Mouse (Mus musculus): Measurements from ENCODE around the gene Shc2. TPM values are rescaled to one million over a fixed set of nuclear protein-coding genes. Genes with fewer than 3 reads are reported as not detected.

Gene Shc2
- total RNA-seq, 1 experiment: 4.3 TPM

DNA sequence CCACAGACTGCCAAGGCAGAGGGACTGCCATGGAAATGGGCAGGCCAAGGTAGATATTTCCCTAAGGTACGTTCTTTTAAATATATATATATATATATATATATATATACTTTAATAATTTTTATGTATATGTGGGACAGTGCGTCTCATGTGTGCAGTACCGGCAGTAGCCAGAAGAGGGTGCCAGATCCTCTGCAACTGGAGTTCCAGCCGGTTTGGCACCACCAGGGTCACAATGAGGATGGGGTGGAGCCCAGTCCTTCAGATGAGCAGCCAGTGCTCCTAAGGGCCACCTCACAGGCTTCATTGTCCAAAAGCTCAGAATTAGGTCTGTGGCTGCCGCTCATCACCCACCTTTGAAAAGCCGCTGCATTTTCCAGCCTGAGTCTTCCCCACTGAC is 56.9 kb downstream of the Shc2 start:
- H3K27ac ChIP-seq (ENCODE audit: insufficient read depth, low read depth, low read length, poor library complexity, severe bottlenecking): no peak overlapping the region
- no peak overlapping the region for H3K4me3 ChIP-seq (ENCODE audit: insufficient read depth in 1 of 2, low read depth in 1 of 2, low read length in 2 of 2, poor library complexity in 1 of 2, severe bottlenecking in 1 of 2)
- in situ Hi-C loops (cut with MboI; ENCODE audit: low sequenced_read_pairs in 2 of 2, unreplicated experiment in 2 of 2): no loop called here
- H3K9ac ChIP-seq (ENCODE audit: insufficient read depth, low read depth, low read length, poor library complexity, severe bottlenecking): no peak overlapping the region; the same call in 1 of the 2 replicates
- TF ChIP-seq ZC3H11A (IDR thresholded peaks at IDR 0.05; ENCODE audit: borderline replicate concordance, low read depth, low read length) (0 out of 2 replicates have a peak, but pooled peaks have one; percentile 20), HCFC1 (IDR thresholded peaks at IDR 0.05; ENCODE audit: borderline replicate concordance, insufficient read depth, low read length) (no peak)
- H3K4me1 ChIP-seq (ENCODE audit: control insufficient read depth in 2 of 2, insufficient read depth in 2 of 2, low read length in 2 of 2, poor library complexity in 1 of 2): peaks cover 0 to 1% of the 10 kb centered on the region in 2 experiments; a peak in 2 of 4 replicates
- H3K36me3 ChIP-seq (ENCODE audit: control insufficient read depth, insufficient read depth, low read length, poor library complexity, severe bottlenecking): no peaks in the 10 kb centered on the region
- H3K9me3 ChIP-seq (ENCODE audit: control insufficient read depth, insufficient read depth, low read depth, low read length): no peaks in the 10 kb centered on the region
- DNase-seq (ENCODE audit: low read depth, low spot score): peak; percentile 56

DNA sequence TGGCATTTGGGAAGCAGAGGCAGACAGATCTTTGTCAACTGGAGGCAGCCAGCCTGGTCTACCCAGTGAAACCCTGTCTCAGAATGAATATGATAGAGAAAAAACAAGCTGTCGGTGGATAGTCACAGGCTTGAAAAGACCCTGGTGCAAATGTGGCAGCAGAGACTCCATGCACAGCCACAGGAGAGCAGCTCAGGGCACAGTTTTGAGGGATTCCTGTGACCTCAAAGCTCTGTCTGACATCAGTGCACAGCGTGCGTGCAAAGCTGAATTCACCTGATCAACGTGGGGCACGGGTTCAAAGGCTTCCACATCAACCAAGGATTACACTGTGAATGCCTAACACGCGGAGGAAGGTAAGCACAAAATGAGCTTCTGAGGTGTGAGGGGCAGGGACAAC is 57.4 kb downstream of the Shc2 start:
- DNase-seq (ENCODE audit: low read depth, low spot score): no peak

DNA sequence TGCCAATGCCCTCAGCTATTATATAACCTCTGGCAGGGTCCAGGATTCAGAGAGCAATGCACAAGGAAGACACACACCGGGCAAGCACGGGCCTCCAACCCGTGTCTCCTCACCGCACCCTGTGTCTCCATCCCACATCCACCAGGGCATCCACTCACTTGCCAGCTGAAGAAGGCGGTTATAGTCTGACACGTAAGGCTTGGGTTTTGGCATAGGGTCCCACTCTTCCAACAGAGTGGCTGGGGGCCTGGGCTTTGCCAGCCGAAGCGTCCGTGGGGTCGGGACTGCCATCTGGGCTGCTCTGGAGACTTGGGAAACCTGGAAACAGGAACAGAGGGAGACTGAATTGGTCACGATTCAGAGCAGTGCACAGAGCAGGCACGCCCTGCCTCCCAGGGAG is 57.9 kb downstream of the Shc2 start:
- in situ Hi-C loops (cut with MboI; ENCODE audit: low sequenced_read_pairs in 2 of 2, unreplicated experiment in 2 of 2): no loop called here
- H3K36me3 ChIP-seq (ENCODE audit: control insufficient read depth, insufficient read depth, low read length, poor library complexity, severe bottlenecking): no peaks in the 10 kb centered on the region
- peak overlapping the region in 1 of 2 experiments; percentile 59; a peak in 3 of 4 replicates for H3K4me3 ChIP-seq (ENCODE audit: insufficient read depth in 1 of 2, low read depth in 1 of 2, low read length in 2 of 2, poor library complexity in 1 of 2, severe bottlenecking in 1 of 2)
- H3K9me3 ChIP-seq (ENCODE audit: control insufficient read depth, insufficient read depth, low read depth, low read length): no peaks in the 10 kb centered on the region
- no peak overlapping the region for H3K9ac ChIP-seq (ENCODE audit: insufficient read depth, low read depth, low read length, poor library complexity, severe bottlenecking)
- TF ChIP-seq HCFC1 (IDR thresholded peaks at IDR 0.05; ENCODE audit: borderline replicate concordance, insufficient read depth, low read length): no peak
- no peak for TF ChIP-seq CHD2 (IDR thresholded peaks at IDR 0.05; ENCODE audit: low read depth, low read length)
- TF ChIP-seq MAFK (IDR thresholded peaks at IDR 0.05; ENCODE audit: insufficient read depth, low read depth, low read length): no peak
- TF ChIP-seq ZNF384 (IDR thresholded peaks at IDR 0.05; ENCODE audit: low read depth, low read length): no peak
- no peak for TF ChIP-seq ZC3H11A (IDR thresholded peaks at IDR 0.05; ENCODE audit: borderline replicate concordance, low read depth, low read length)
- no peak for DNase-seq (ENCODE audit: low read depth, low spot score)
- H3K27ac ChIP-seq (ENCODE audit: insufficient read depth, low read depth, low read length, poor library complexity, severe bottlenecking): no peak overlapping the region
- H3K4me1 ChIP-seq (ENCODE audit: control insufficient read depth in 2 of 2, insufficient read depth in 2 of 2, low read length in 2 of 2, poor library complexity in 1 of 2): peaks cover 1 to 2% of the 10 kb centered on the region in 2 experiments; a peak in 2 of 4 replicates

More for the DNA sequence above, 57.4 kb downstream of the Shc2 start:
- Histone ChIP-seq H3K9ac (ENCODE audit: insufficient read depth, low read depth, low read length, poor library complexity, severe bottlenecking) (no peak overlapping the region), H3K4me3 (ENCODE audit: insufficient read depth in 1 of 2, low read depth in 1 of 2, low read length in 2 of 2, poor library complexity in 1 of 2, severe bottlenecking in 1 of 2) (no peak overlapping the region), H3K9me3 (ENCODE audit: control insufficient read depth, insufficient read depth, low read depth, low read length) (no peaks in the 10 kb centered on the region), H3K27ac (ENCODE audit: insufficient read depth, low read depth, low read length, poor library complexity, severe bottlenecking) (no peak overlapping the region), H3K36me3 (ENCODE audit: control insufficient read depth, insufficient read depth, low read length, poor library complexity, severe bottlenecking) (no peaks in the 10 kb centered on the region), H3K4me1 (ENCODE audit: control insufficient read depth in 2 of 2, insufficient read depth in 2 of 2, low read length in 2 of 2, poor library complexity in 1 of 2) (peaks cover 0 to 1% of the 10 kb centered on the region in 2 experiments; a peak in 2 of 4 replicates)
- TF ChIP-seq HCFC1 (IDR thresholded peaks at IDR 0.05; ENCODE audit: borderline replicate concordance, insufficient read depth, low read length): no peak
- in situ Hi-C loops (cut with MboI; ENCODE audit: low sequenced_read_pairs in 2 of 2, unreplicated experiment in 2 of 2): no loop called here

DNA sequence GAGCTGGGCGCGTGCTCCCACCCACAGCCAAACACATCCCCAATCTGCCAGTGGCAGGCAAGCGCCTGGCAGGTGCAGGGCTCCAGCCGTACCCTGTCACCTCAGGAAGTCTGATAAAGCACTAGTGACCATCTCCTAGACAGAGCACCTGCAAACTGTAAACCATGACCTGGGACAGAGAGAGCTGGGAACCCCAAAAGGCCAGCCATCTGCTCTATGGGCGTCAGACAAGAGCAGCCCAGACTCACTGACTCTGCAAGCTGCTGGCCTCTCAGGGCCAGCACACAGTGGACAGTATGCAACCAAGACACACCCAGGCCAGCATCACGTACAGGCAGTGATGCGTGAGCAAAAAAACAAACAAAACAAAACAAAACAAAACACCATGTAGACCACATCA is 58.8 kb downstream of the Shc2 start:
- Histone ChIP-seq H3K27ac (ENCODE audit: insufficient read depth, low read depth, low read length, poor library complexity, severe bottlenecking) (no peak overlapping the region), H3K9me3 (ENCODE audit: control insufficient read depth, insufficient read depth, low read depth, low read length) (no peaks in the 10 kb centered on the region), H3K4me1 (ENCODE audit: control insufficient read depth in 2 of 2, insufficient read depth in 2 of 2, low read length in 2 of 2, poor library complexity in 1 of 2) (peaks cover 1 to 7% of the 10 kb centered on the region in 2 experiments; a peak in 2 of 4 replicates), H3K4me3 (ENCODE audit: insufficient read depth in 1 of 2, low read depth in 1 of 2, low read length in 2 of 2, poor library complexity in 1 of 2, severe bottlenecking in 1 of 2) (no peak overlapping the region), H3K9ac (ENCODE audit: insufficient read depth, low read depth, low read length, poor library complexity, severe bottlenecking) (no peak overlapping the region), H3K36me3 (ENCODE audit: control insufficient read depth, insufficient read depth, low read length, poor library complexity, severe bottlenecking) (no peaks in the 10 kb centered on the region)
- DNase-seq (ENCODE audit: low read depth, low spot score): no peak
- in situ Hi-C loops (cut with MboI; ENCODE audit: low sequenced_read_pairs in 2 of 2, unreplicated experiment in 2 of 2): no loop called here
- no peak for TF ChIP-seq MAFK (IDR thresholded peaks at IDR 0.05; ENCODE audit: insufficient read depth, low read depth, low read length)
- TF ChIP-seq CHD2 (IDR thresholded peaks at IDR 0.05; ENCODE audit: low read depth, low read length): no peak
- no peak for TF ChIP-seq ZC3H11A (IDR thresholded peaks at IDR 0.05; ENCODE audit: borderline replicate concordance, low read depth, low read length)
- no peak for TF ChIP-seq HCFC1 (IDR thresholded peaks at IDR 0.05; ENCODE audit: borderline replicate concordance, insufficient read depth, low read length)
- TF ChIP-seq ZNF384 (IDR thresholded peaks at IDR 0.05; ENCODE audit: low read depth, low read length): no peak

DNA sequence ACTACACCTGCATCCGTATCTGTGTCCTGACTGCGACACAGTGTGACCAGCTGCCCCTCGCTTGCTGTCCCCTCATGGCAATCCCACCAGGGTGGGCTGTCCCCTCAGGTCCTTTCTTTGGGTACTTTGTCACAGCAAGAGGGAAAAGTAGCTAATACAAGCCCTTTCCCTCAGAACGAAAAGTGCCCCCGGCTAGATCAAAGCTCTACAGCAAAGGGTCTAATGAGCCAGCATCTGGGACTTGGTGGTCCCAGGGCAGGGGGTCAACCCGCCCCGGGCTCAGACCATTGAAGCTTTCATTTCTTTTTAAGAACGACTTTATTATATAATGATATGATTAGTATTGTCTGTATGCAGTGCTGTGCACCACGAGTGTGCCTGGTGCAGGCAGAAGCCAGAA is 59.4 kb downstream of the Shc2 start:
- H3K4me1 ChIP-seq (ENCODE audit: control insufficient read depth in 2 of 2, insufficient read depth in 2 of 2, low read length in 2 of 2, poor library complexity in 1 of 2): peaks cover 1 to 7% of the 10 kb centered on the region in 2 experiments; a peak in 2 of 4 replicates
- DNase-seq (ENCODE audit: low read depth, low spot score): no peak
- H3K4me3 ChIP-seq (ENCODE audit: insufficient read depth in 1 of 2, low read depth in 1 of 2, low read length in 2 of 2, poor library complexity in 1 of 2, severe bottlenecking in 1 of 2): no peak overlapping the region
- no peaks in the 10 kb centered on the region for H3K36me3 ChIP-seq (ENCODE audit: control insufficient read depth, insufficient read depth, low read length, poor library complexity, severe bottlenecking)
- H3K9ac ChIP-seq (ENCODE audit: insufficient read depth, low read depth, low read length, poor library complexity, severe bottlenecking): no peak overlapping the region
- TF ChIP-seq ZNF384 (IDR thresholded peaks at IDR 0.05; ENCODE audit: low read depth, low read length) (no peak), CHD2 (IDR thresholded peaks at IDR 0.05; ENCODE audit: low read depth, low read length) (no peak), MAFK (IDR thresholded peaks at IDR 0.05; ENCODE audit: insufficient read depth, low read depth, low read length) (no peak), HCFC1 (IDR thresholded peaks at IDR 0.05; ENCODE audit: borderline replicate concordance, insufficient read depth, low read length) (no peak), ZC3H11A (IDR thresholded peaks at IDR 0.05; ENCODE audit: borderline replicate concordance, low read depth, low read length) (no peak)
- H3K27ac ChIP-seq (ENCODE audit: insufficient read depth, low read depth, low read length, poor library complexity, severe bottlenecking): no peak overlapping the region
- in situ Hi-C loops (cut with MboI; ENCODE audit: low sequenced_read_pairs in 2 of 2, unreplicated experiment in 2 of 2): no loop called here
- no peaks in the 10 kb centered on the region for H3K9me3 ChIP-seq (ENCODE audit: control insufficient read depth, insufficient read depth, low read depth, low read length)

Data from ES-E14 (cell line).